Mouse (Mus musculus) neural tube, embryonic 13.5 days (tissue): ENCODE results near the gene Notch4. TPM values are rescaled to one million over a fixed set of nuclear protein-coding genes. Genes with fewer than 3 reads are reported as not detected.

ENCODE experiments used
- ATAC-seq: fragments of 200-750 bp; cut with Nextera tagmentation; 2 replicates; pipeline ENCODE4 v1.8.0; 2017; ENCODE audit warnings: low read depth, mild to moderate bottlenecking, moderate TSS enrichment, moderate library complexity
- H3K27ac ChIP-seq: fragments of 300-500 bp; sonication (generic); replicated peaks from 2 replicates; pipeline ENCODE4 v1.5.1; 2015; ENCODE audit warnings: moderate library complexity, mild to moderate bottlenecking, inconsistent platforms
- H3K27me3 ChIP-seq: fragments of 300-500 bp; sonication (generic); 2 replicates; pipeline ENCODE4 v1.6.1; 2015; ENCODE audit warnings: mild to moderate bottlenecking, inconsistent platforms
- H3K36me3 ChIP-seq: fragments of 300-500 bp; sonication (generic); 2 replicates; pipeline ENCODE4 v1.6.1; 2015; ENCODE audit warnings: mild to moderate bottlenecking, inconsistent platforms
- H3K4me1 ChIP-seq: fragments of 300-500 bp; sonication (generic); replicated peaks from 2 replicates; pipeline ENCODE4 v1.6.1; 2015; ENCODE audit warnings: inconsistent platforms
- H3K4me2 ChIP-seq: fragments of 300-500 bp; sonication (generic); 2 replicates; pipeline ENCODE4 v1.6.1; 2015; ENCODE audit warnings: inconsistent platforms, mild to moderate bottlenecking, moderate library complexity
- H3K4me3 ChIP-seq: fragments of 300-500 bp; sonication (generic); 2 replicates; pipeline ENCODE4 v1.5.1; 2015; ENCODE audit warnings: mild to moderate bottlenecking, inconsistent platforms
- H3K9ac ChIP-seq: fragments of 300-500 bp; sonication (generic); 2 replicates; pipeline ENCODE4 v1.6.1; 2015; ENCODE audit warnings: moderate library complexity, mild to moderate bottlenecking, inconsistent platforms
- H3K9me3 ChIP-seq: fragments of 300-500 bp; sonication (generic); 2 replicates; pipeline ENCODE4 v1.6.1; 2016; ENCODE audit warnings: inconsistent platforms
- WGBS: fragments of 180-500 bp; shearing (Covaris S2); methylation state at CpG from one replicate; pipeline ENCODE4 v1.1.7; 2015; 5-methylcytosine and 5-hydroxymethylcytosine counted together
- polyA plus RNA-seq: library from polyadenylated mRNA; unstranded; fragments of >200 nt; fragmentation: Nextera tagmentation; extraction: Ambion mirVana; gene quantifications from 2 replicates; pipeline ENCODE4 v1.2.1, GENCODE M21; 2015

The Notch4 gene
- polyA plus RNA-seq, 1 experiment from 2014 or later: 9.5 TPM

GRCm38 (mm10) chr17:34572361-34572760, 8.3 kb downstream of the Notch4 start:
- no peaks in the 10 kb centered on the region for H3K36me3 ChIP-seq
- H3K4me3 ChIP-seq: no peak overlapping the region
- 14% methylated on average over 15 of the region's 15 CpGs for WGBS
- no peak overlapping the region for H3K27ac ChIP-seq
- H3K9me3 ChIP-seq: no peaks in the 10 kb centered on the region
- H3K9ac ChIP-seq: no peak overlapping the region
- ATAC-seq: no peak
- no peaks in the 10 kb centered on the region for H3K4me1 ChIP-seq
- no peaks in the 10 kb centered on the region for H3K27me3 ChIP-seq
- no peak overlapping the region for H3K4me2 ChIP-seq

- no peak overlapping the region for H3K9ac ChIP-seq
- H3K36me3 ChIP-seq: no peaks in the 10 kb centered on the region
- no peak overlapping the region for H3K4me3 ChIP-seq
- no peak overlapping the region for H3K27ac ChIP-seq
- no peak overlapping the region for H3K4me2 ChIP-seq
- H3K27me3 ChIP-seq: no peaks in the 10 kb centered on the region
- ATAC-seq: no peak
- no peaks in the 10 kb centered on the region for H3K4me1 ChIP-seq
- 74% methylated on average over 5 of the region's 5 CpGs for WGBS
- no peaks in the 10 kb centered on the region for H3K9me3 ChIP-seq
These were observed 12.5 kb downstream of the Notch4 start for GRCm38 (mm10) chr17:34576577-34576976.

- no peaks in the 10 kb centered on the region for H3K9me3 ChIP-seq
- no peak overlapping the region for H3K27ac ChIP-seq
- no peak for ATAC-seq
- WGBS: 86% methylated on average over 3 of the region's 3 CpGs
- no peaks in the 10 kb centered on the region for H3K27me3 ChIP-seq
- H3K4me1 ChIP-seq: no peaks in the 10 kb centered on the region
- H3K9ac ChIP-seq: no peak overlapping the region
- no peak overlapping the region for H3K4me2 ChIP-seq
- H3K4me3 ChIP-seq: no peak overlapping the region
- no peaks in the 10 kb centered on the region for H3K36me3 ChIP-seq
These were observed 14.0 kb downstream of the Notch4 start for GRCm38 (mm10) chr17:34578070-34578469.

GRCm38 (mm10) chr17:34582528-34582927, 18.5 kb downstream of the Notch4 start:
- Histone ChIP-seq H3K4me3 (no peak overlapping the region), H3K4me2 (no peak overlapping the region), H3K9me3 (no peaks in the 10 kb centered on the region), H3K4me1 (peaks cover 16% of the 10 kb centered on the region), H3K36me3 (no peaks in the 10 kb centered on the region), H3K9ac (no peak overlapping the region), H3K27ac (no peak overlapping the region), H3K27me3 (no peaks in the 10 kb centered on the region)
- no peak for ATAC-seq
- 83% methylated on average over 12 of the region's 12 CpGs for WGBS

- H3K27ac ChIP-seq: no peak overlapping the region
- H3K36me3 ChIP-seq: no peaks in the 10 kb centered on the region
- no peak overlapping the region for H3K4me2 ChIP-seq
- no peak for ATAC-seq
- peaks cover 23% of the 10 kb centered on the region for H3K4me1 ChIP-seq
- H3K4me3 ChIP-seq: no peak overlapping the region
- 70% methylated on average over 7 of the region's 7 CpGs for WGBS
- H3K9ac ChIP-seq: no peak overlapping the region
- H3K27me3 ChIP-seq: no peaks in the 10 kb centered on the region
- no peaks in the 10 kb centered on the region for H3K9me3 ChIP-seq
These were observed 19.3 kb downstream of the Notch4 start for GRCm38 (mm10) chr17:34583397-34583796.

- Histone ChIP-seq H3K36me3 (no peaks in the 10 kb centered on the region), H3K27me3 (no peaks in the 10 kb centered on the region), H3K4me1 (peaks cover 27% of the 10 kb centered on the region), H3K4me2 (no peak overlapping the region), H3K9ac (no peak overlapping the region), H3K4me3 (no peak overlapping the region), H3K27ac (no peak overlapping the region), H3K9me3 (no peaks in the 10 kb centered on the region)
- ATAC-seq: no peak
- 91% methylated on average over 8 of the region's 8 CpGs for WGBS
These were observed 19.8 kb downstream of the Notch4 start for GRCm38 (mm10) chr17:34583819-34584218.

- 85% methylated on average over 8 of the region's 8 CpGs for WGBS
- no peak overlapping the region for H3K9ac ChIP-seq
- H3K27me3 ChIP-seq: no peaks in the 10 kb centered on the region
- H3K36me3 ChIP-seq: no peaks in the 10 kb centered on the region
- peaks cover 40% of the 10 kb centered on the region for H3K4me1 ChIP-seq
- ATAC-seq: no peak
- H3K4me3 ChIP-seq: no peak overlapping the region
- no peaks in the 10 kb centered on the region for H3K9me3 ChIP-seq
- H3K27ac ChIP-seq: peak overlapping the region; percentile 98
- no peak overlapping the region for H3K4me2 ChIP-seq
These were observed 21.1 kb downstream of the Notch4 start for GRCm38 (mm10) chr17:34585121-34585520.

GRCm38 (mm10) chr17:34585877-34586771, 22.1 kb downstream of the Notch4 start:
- H3K4me1 ChIP-seq: peaks cover 50% of the 10 kb centered on the region
- H3K36me3 ChIP-seq: no peaks in the 10 kb centered on the region
- peak overlapping the region; percentile 90 for H3K9ac ChIP-seq
- H3K4me3 ChIP-seq: peak overlapping the region; percentile 64
- H3K9me3 ChIP-seq: no peaks in the 10 kb centered on the region
- H3K27me3 ChIP-seq: no peaks in the 10 kb centered on the region
- H3K4me2 ChIP-seq: peak overlapping the region; percentile 74
- peak overlapping the region; percentile 98 for H3K27ac ChIP-seq
- ATAC-seq: peak; percentile 13
- 18% methylated on average over 32 of the region's 32 CpGs for WGBS

GRCm38 (mm10) chr17:34586796-34587422, 22.8 kb downstream of the Notch4 start:
- WGBS: under 1% methylated on average over 38 of the region's 38 CpGs
- Histone ChIP-seq H3K36me3 (no peaks in the 10 kb centered on the region), H3K27me3 (no peaks in the 10 kb centered on the region), H3K4me1 (peaks cover 56% of the 10 kb centered on the region), H3K4me3 (peak overlapping the region; percentile 64), H3K27ac (peak overlapping the region; percentile 98), H3K9ac (peak overlapping the region; percentile 90), H3K9me3 (no peaks in the 10 kb centered on the region), H3K4me2 (peak overlapping the region; percentile 74)
- peak; percentile 76 for ATAC-seq

GRCm38 (mm10) chr17:34587423-34587811, 23.3 kb downstream of the Notch4 start:
- Histone ChIP-seq H3K27me3 (no peaks in the 10 kb centered on the region), H3K4me3 (peak overlapping the region; percentile 64), H3K4me1 (peaks cover 58% of the 10 kb centered on the region), H3K4me2 (peak overlapping the region; percentile 74), H3K36me3 (no peaks in the 10 kb centered on the region), H3K27ac (peak overlapping the region; percentile 98), H3K9me3 (no peaks in the 10 kb centered on the region), H3K9ac (peak overlapping the region; percentile 90)
- 0% methylated on average over 50 of the region's 50 CpGs for WGBS
- ATAC-seq: peak; percentile 81

- Histone ChIP-seq H3K4me3 (peak overlapping the region; percentile 64), H3K27me3 (no peaks in the 10 kb centered on the region), H3K9me3 (no peaks in the 10 kb centered on the region), H3K4me2 (peak overlapping the region; percentile 74), H3K9ac (peak overlapping the region; percentile 90), H3K27ac (peak overlapping the region; percentile 98), H3K4me1 (peaks cover 62% of the 10 kb centered on the region), H3K36me3 (no peaks in the 10 kb centered on the region)
- no peak for ATAC-seq
- WGBS: 3% methylated on average over 19 of the region's 19 CpGs
These were observed 23.7 kb downstream of the Notch4 start for GRCm38 (mm10) chr17:34587814-34588213.

- Histone ChIP-seq H3K27me3 (no peaks in the 10 kb centered on the region), H3K4me2 (no peak overlapping the region), H3K9me3 (no peaks in the 10 kb centered on the region), H3K4me1 (peaks cover 71% of the 10 kb centered on the region), H3K4me3 (no peak overlapping the region), H3K27ac (no peak overlapping the region), H3K36me3 (no peaks in the 10 kb centered on the region), H3K9ac (no peak overlapping the region)
- WGBS: 86% methylated on average over 3 of the region's 3 CpGs
- no peak for ATAC-seq
These were observed 24.7 kb downstream of the Notch4 start for GRCm38 (mm10) chr17:34588767-34589166.
